Mouse (Mus musculus) ovary, postnatal 14 days (tissue): ENCODE results near the gene Hba-a2.
"Not testable (repeated sequence)": the region's sequence is repeated elsewhere in the genome, so short reads cannot be mapped to it uniquely, and the experiment has no call there.

Experiments
- DNase-seq: peaks from one replicate; pipeline ENCODE4 v3.0.0; 2022; ENCODE audit warnings: low spot score

Hba-a2 gene

GRCm38 (mm10) chr11:32283091-32283777 lies 13.1 kb upstream of the Hba-a2 start, which contains the start of gene Hba-a1:
Gene Hba-a1, plus strand, starts transcription at chr11:32283511.
- not testable (repeated sequence) for DNase-seq

- DNase-seq, result not testable (repeated sequence)
Measured at GRCm38 (mm10) chr11:32284582-32284981, 11.7 kb upstream of the Hba-a2 start.

- no peak for DNase-seq
Measured at GRCm38 (mm10) chr11:32285031-32285775, 11.1 kb upstream of the Hba-a2 start.

- DNase-seq, result not testable (repeated sequence)
Measured at GRCm38 (mm10) chr11:32285887-32286286, 10.4 kb upstream of the Hba-a2 start.

GRCm38 (mm10) chr11:32286695-32287492 lies 9.4 kb upstream of the Hba-a2 start, which contains the start of gene Hbq1b:
Gene Hbq1b, plus strand, starts transcription at chr11:32286965.
- peak; percentile 69 for DNase-seq

GRCm38 (mm10) chr11:32287493-32287825 lies 8.8 kb upstream of the Hba-a2 start:
- DNase-seq, result no peak

- DNase-seq, result not testable (repeated sequence)
Measured at GRCm38 (mm10) chr11:32292819-32293218, 3.5 kb upstream of the Hba-a2 start.

GRCm38 (mm10) chr11:32293479-32293878 lies 2.8 kb upstream of the Hba-a2 start:
- DNase-seq, result not testable (repeated sequence)

- not testable (repeated sequence) for DNase-seq
Measured at GRCm38 (mm10) chr11:32297417-32297816, 1.1 kb downstream of the Hba-a2 start.

- DNase-seq, result no peak
Measured at GRCm38 (mm10) chr11:32297866-32298531, 1.7 kb downstream of the Hba-a2 start.

- no peak for DNase-seq
Measured at GRCm38 (mm10) chr11:32298532-32298918, 2.2 kb downstream of the Hba-a2 start.

GRCm38 (mm10) chr11:32299865-32300264 lies 3.6 kb downstream of the Hba-a2 start, which contains the start of gene Hbq1a:
Gene Hbq1a, plus strand, starts transcription at chr11:32300069.
- peak; percentile 45 for DNase-seq

GRCm38 (mm10) chr11:32300279-32301267 lies 4.3 kb downstream of the Hba-a2 start:
- no peak for DNase-seq

- DNase-seq, result no peak
Measured at GRCm38 (mm10) chr11:32301506-32301905, 5.2 kb downstream of the Hba-a2 start.

- DNase-seq, result no peak
Measured at GRCm38 (mm10) chr11:32302824-32303419, 6.6 kb downstream of the Hba-a2 start.

- no peak for DNase-seq
Measured at GRCm38 (mm10) chr11:32303455-32303854, 7.2 kb downstream of the Hba-a2 start.

- DNase-seq, result no peak
Measured at GRCm38 (mm10) chr11:32307006-32307405, 10.7 kb downstream of the Hba-a2 start.

- DNase-seq, result no peak
Measured at GRCm38 (mm10) chr11:32309446-32309845, 13.2 kb downstream of the Hba-a2 start.

- no peak for DNase-seq
Measured at GRCm38 (mm10) chr11:32309928-32310327, 13.6 kb downstream of the Hba-a2 start.

GRCm38 (mm10) chr11:32316009-32316408 lies 19.7 kb downstream of the Hba-a2 start:
- no peak for DNase-seq
